Mouse (Mus musculus) olfactory bulb, adult 2 months (tissue): ENCODE results near the gene Zfp786.

Experiments used
- CTCF ChIP-seq: fragments of 200-500 bp; IDR thresholded peaks from 2 replicates; pipeline ENCODE4 v1.5.1; 2012; ENCODE audit warnings: low read depth, mild to moderate bottlenecking, low read length, moderate library complexity; ENCODE audit not compliant: insufficient read depth
- POLR2A ChIP-seq: fragments of 200-500 bp; IDR thresholded peaks from 2 replicates; pipeline ENCODE4 v1.6.1; 2012; ENCODE audit warnings: mild to moderate bottlenecking, low read depth, low read length, moderate library complexity; ENCODE audit not compliant: insufficient read depth

DNA sequence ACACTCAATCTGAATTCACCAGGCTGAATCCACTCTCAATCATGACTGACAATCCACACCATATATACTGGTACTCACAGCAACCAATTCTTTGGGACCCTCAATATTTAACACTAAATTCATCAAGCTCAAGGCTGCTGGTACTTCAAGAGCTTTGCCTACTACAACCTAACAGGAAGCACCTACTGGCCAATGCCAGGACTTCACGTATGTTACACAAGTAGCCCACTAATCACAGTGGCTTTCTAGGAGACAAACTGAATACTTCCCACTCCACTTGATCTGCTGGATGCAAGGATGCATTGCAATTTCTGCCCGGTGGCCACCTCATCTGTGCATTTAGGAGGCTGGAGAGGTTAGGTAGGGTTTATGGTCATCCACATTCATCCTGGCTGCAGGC, 20.5 kb downstream of the Zfp786 start:
- TF ChIP-seq CTCF (no peak), POLR2A (no peak)
